Mouse (Mus musculus): ENCODE measurements at regions not wholly inside any gene's neighbourhood (a gene's known extent, or its start where the extent isn't known, plus 50 kb on each side); places are given as distances from the start of the nearest gene placed in this dataset.

GRCm38 (mm10) chr6:98796666-98797065 lies 454.1 kb upstream of the Gm765 start:
- no peak for TF ChIP-seq POLR2A (IDR thresholded peaks at IDR 0.05; ENCODE audit: borderline replicate concordance, insufficient read depth, low read length)
- TF ChIP-seq CTCF (IDR thresholded peaks at IDR 0.05; ENCODE audit: borderline replicate concordance, insufficient read depth, low read depth, low read length), result no peak

Measured in cerebellum, adult 2 months (tissue).